Mouse (Mus musculus) stomach, postnatal 0 days (tissue): ENCODE measurements around the gene Strn.

Experiments
- CTCF ChIP-seq: IDR thresholded peaks from 2 replicates; pipeline ENCODE4 v1.5.1; 2016; ENCODE audit warnings: antibody characterized with exemption, low read depth, mild to moderate bottlenecking, moderate library complexity
- EP300 ChIP-seq: optimal IDR thresholded peaks from 2 replicates; pipeline ENCODE3; 2016; ENCODE audit warnings: antibody characterized with exemption

DNA sequence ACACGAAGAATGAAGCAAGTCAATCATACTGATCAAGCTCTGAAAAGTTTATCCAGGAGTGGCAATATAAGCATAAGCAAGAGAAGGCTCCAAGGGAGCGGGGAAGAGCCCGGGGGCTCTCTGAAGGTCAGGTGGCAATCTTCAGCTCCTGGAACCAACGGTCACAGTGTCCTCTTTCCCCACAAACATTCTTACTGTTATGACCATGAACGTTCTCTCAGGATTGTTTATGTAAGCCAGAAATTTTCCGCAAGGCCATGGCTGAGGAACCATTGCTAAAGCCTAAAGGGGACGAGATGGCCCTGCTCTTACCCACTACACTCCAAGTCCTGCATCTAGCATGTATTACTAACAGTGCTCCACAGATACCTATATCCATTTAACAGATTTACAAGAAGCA lies 15.3 kb downstream of the Strn start:
- no peak for TF ChIP-seq EP300
- TF ChIP-seq CTCF: no peak
